Mouse (Mus musculus): Measurements from ENCODE around the gene Ston2. TPM values are rescaled to one million over a fixed set of nuclear protein-coding genes. Genes with fewer than 3 reads are reported as not detected.

Ston2 gene
- total RNA-seq (2014; rRNA removed): 7.1 and 8.8 TPM in 2 replicates
- 3.6 and 7.7 TPM in 2 replicates for polyA plus RNA-seq (2015; fragmentation: Nextera tagmentation; extraction: Ambion mirVana)

GRCm38 (mm10) chr12:91787959-91788437, at the start of gene Ston2:
Gene Ston2 (minus strand): TSS chr12:91788387.
- Histone ChIP-seq H3K36me3 (ENCODE audit: insufficient read depth) (no peaks in the 10 kb centered on the region), H3K4me3 (ENCODE audit: low read depth, low read length) (no peak within 1 kb of the TSS), H3K27ac (ENCODE audit: low read depth, low read length) (no peak within 1 kb of the TSS), H3K9ac (no peak within 1 kb of the TSS), H3K27me3 (ENCODE audit: insufficient read depth, low read length) (no peaks in the 10 kb centered on the region), H3K4me2 (ENCODE audit: low read depth) (no peak within 1 kb of the TSS), H3K9me3 (ENCODE audit: low read length) (no peaks in the 10 kb centered on the region), H3K4me1 (ENCODE audit: insufficient read depth) (no peaks in the 10 kb centered on the region)
- TF ChIP-seq CTCF (IDR thresholded peaks at IDR 0.05; ENCODE audit: low read depth): no peak
- ATAC-seq (no peak), DNase-seq (no peak)
- WGBS: 91% methylated on average over 9 of the region's 9 CpGs

GRCm38 (mm10) chr12:91837401-91838065, 49.3 kb upstream of the Ston2 start:
- no peak for TF ChIP-seq CTCF (IDR thresholded peaks at IDR 0.05; ENCODE audit: low read depth)
- Histone ChIP-seq H3K4me1 (ENCODE audit: insufficient read depth) (no peaks in the 10 kb centered on the region), H3K27me3 (ENCODE audit: insufficient read depth, low read length) (no peaks in the 10 kb centered on the region), H3K4me2 (ENCODE audit: low read depth) (no peak overlapping the region), H3K36me3 (ENCODE audit: insufficient read depth) (peaks cover 78% of the 10 kb centered on the region), H3K9me3 (ENCODE audit: low read length) (no peaks in the 10 kb centered on the region), H3K9ac (no peak overlapping the region), H3K27ac (ENCODE audit: low read depth, low read length) (no peak overlapping the region), H3K4me3 (ENCODE audit: low read depth, low read length) (no peak overlapping the region)
- WGBS: 92% methylated on average over 7 of the region's 7 CpGs
- DNase-seq: no peak
- no peak for ATAC-seq

GRCm38 (mm10) chr12:91833939-91834333, 45.7 kb upstream of the Ston2 start:
- Histone ChIP-seq H3K9me3 (ENCODE audit: low read length) (no peaks in the 10 kb centered on the region), H3K4me1 (ENCODE audit: insufficient read depth) (no peaks in the 10 kb centered on the region), H3K9ac (no peak overlapping the region), H3K4me2 (ENCODE audit: low read depth) (no peak overlapping the region), H3K27me3 (ENCODE audit: insufficient read depth, low read length) (no peaks in the 10 kb centered on the region), H3K36me3 (ENCODE audit: insufficient read depth) (peaks cover 67% of the 10 kb centered on the region), H3K4me3 (ENCODE audit: low read depth, low read length) (no peak overlapping the region), H3K27ac (ENCODE audit: low read depth, low read length) (no peak overlapping the region)
- ATAC-seq: no peak
- 81% methylated on average over 5 of the region's 5 CpGs for WGBS
- DNase-seq: no peak
- no peak for TF ChIP-seq CTCF (IDR thresholded peaks at IDR 0.05; ENCODE audit: low read depth)

GRCm38 (mm10) chr12:91833237-91833938, 45.2 kb upstream of the Ston2 start:
- ATAC-seq (no peak), DNase-seq (no peak)
- Histone ChIP-seq H3K36me3 (ENCODE audit: insufficient read depth) (peaks cover 64% of the 10 kb centered on the region), H3K4me3 (ENCODE audit: low read depth, low read length) (no peak overlapping the region), H3K9ac (no peak overlapping the region), H3K27me3 (ENCODE audit: insufficient read depth, low read length) (no peaks in the 10 kb centered on the region), H3K4me1 (ENCODE audit: insufficient read depth) (no peaks in the 10 kb centered on the region), H3K27ac (ENCODE audit: low read depth, low read length) (no peak overlapping the region), H3K9me3 (ENCODE audit: low read length) (no peaks in the 10 kb centered on the region), H3K4me2 (ENCODE audit: low read depth) (no peak overlapping the region)
- WGBS: 94% methylated on average over 3 of the region's 3 CpGs
- TF ChIP-seq CTCF (IDR thresholded peaks at IDR 0.05; ENCODE audit: low read depth): no peak

GRCm38 (mm10) chr12:91831410-91831809, 43.2 kb upstream of the Ston2 start:
- H3K27ac ChIP-seq (ENCODE audit: low read depth, low read length): no peak overlapping the region
- WGBS: 77% methylated on average over 7 of the region's 7 CpGs
- H3K9ac ChIP-seq: no peak overlapping the region
- no peak for DNase-seq
- H3K27me3 ChIP-seq (ENCODE audit: insufficient read depth, low read length): no peaks in the 10 kb centered on the region
- H3K4me3 ChIP-seq (ENCODE audit: low read depth, low read length): no peak overlapping the region
- peaks cover 59% of the 10 kb centered on the region for H3K36me3 ChIP-seq (ENCODE audit: insufficient read depth)
- H3K4me1 ChIP-seq (ENCODE audit: insufficient read depth): no peaks in the 10 kb centered on the region
- H3K9me3 ChIP-seq (ENCODE audit: low read length): no peaks in the 10 kb centered on the region
- ATAC-seq: peak; percentile 50
- no peak overlapping the region for H3K4me2 ChIP-seq (ENCODE audit: low read depth)
- TF ChIP-seq CTCF (IDR thresholded peaks at IDR 0.05; ENCODE audit: low read depth): no peak

GRCm38 (mm10) chr12:91820461-91820860, 32.3 kb upstream of the Ston2 start:
- Histone ChIP-seq H3K4me2 (ENCODE audit: low read depth) (no peak overlapping the region), H3K36me3 (ENCODE audit: insufficient read depth) (peaks cover 73% of the 10 kb centered on the region), H3K27me3 (ENCODE audit: insufficient read depth, low read length) (no peaks in the 10 kb centered on the region), H3K4me1 (ENCODE audit: insufficient read depth) (no peaks in the 10 kb centered on the region), H3K4me3 (ENCODE audit: low read depth, low read length) (no peak overlapping the region), H3K27ac (ENCODE audit: low read depth, low read length) (no peak overlapping the region), H3K9ac (no peak overlapping the region), H3K9me3 (ENCODE audit: low read length) (no peaks in the 10 kb centered on the region)
- ATAC-seq (no peak), DNase-seq (no peak)
- WGBS: 94% methylated on average over 12 of the region's 12 CpGs
- no peak for TF ChIP-seq CTCF (IDR thresholded peaks at IDR 0.05; ENCODE audit: low read depth)

- DNase-seq (no peak), ATAC-seq (no peak)
- Histone ChIP-seq H3K4me2 (ENCODE audit: low read depth) (no peak overlapping the region), H3K4me3 (ENCODE audit: low read depth, low read length) (no peak overlapping the region), H3K4me1 (ENCODE audit: insufficient read depth) (no peaks in the 10 kb centered on the region), H3K27me3 (ENCODE audit: insufficient read depth, low read length) (no peaks in the 10 kb centered on the region), H3K27ac (ENCODE audit: low read depth, low read length) (no peak overlapping the region), H3K36me3 (ENCODE audit: insufficient read depth) (peaks cover 74% of the 10 kb centered on the region), H3K9ac (no peak overlapping the region), H3K9me3 (ENCODE audit: low read length) (no peaks in the 10 kb centered on the region)
- no peak for TF ChIP-seq CTCF (IDR thresholded peaks at IDR 0.05; ENCODE audit: low read depth)
- 98% methylated on average over 4 of the region's 4 CpGs for WGBS
Observed at GRCm38 (mm10) chr12:91818726-91819125, 30.5 kb upstream of the Ston2 start.
